Mouse (Mus musculus) spleen, postnatal 4 days (tissue): ENCODE data around the gene Clint1.

Experiments
- DNase-seq, 2 experiments: peaks; one replicate each; pipeline ENCODE4 v3.0.0; 2022; ENCODE audit warnings: low spot score in 2 of 2

Gene Clint1

GRCm38 (mm10) chr11:45884029-45884428, 32.2 kb downstream of the Clint1 start:
- DNase-seq, result no peak

GRCm38 (mm10) chr11:45885606-45886230, 33.9 kb downstream of the Clint1 start:
- no peak for DNase-seq

- DNase-seq, result no peak
Observed at GRCm38 (mm10) chr11:45886596-45886995, 34.7 kb downstream of the Clint1 start.

GRCm38 (mm10) chr11:45888471-45889030, 36.7 kb downstream of the Clint1 start:
- no peak for DNase-seq

GRCm38 (mm10) chr11:45889981-45890380, 38.1 kb downstream of the Clint1 start:
- no peak for DNase-seq

- no peak for DNase-seq
Observed at GRCm38 (mm10) chr11:45890423-45890822, 38.6 kb downstream of the Clint1 start.

- DNase-seq, result no peak
Observed at GRCm38 (mm10) chr11:45892861-45893360, 41.1 kb downstream of the Clint1 start.

- DNase-seq, result no peak
Observed at GRCm38 (mm10) chr11:45897392-45897791, 45.5 kb downstream of the Clint1 start.

GRCm38 (mm10) chr11:45900233-45901015, 48.6 kb downstream of the Clint1 start:
- DNase-seq, result no peak

- DNase-seq, result peak in 1 of 2 experiments; percentile 24
Observed at GRCm38 (mm10) chr11:45906109-45906786, 54.4 kb downstream of the Clint1 start.

- no peak for DNase-seq
Observed at GRCm38 (mm10) chr11:45907301-45907700, 55.5 kb downstream of the Clint1 start.

GRCm38 (mm10) chr11:45908070-45908469, 56.2 kb downstream of the Clint1 start:
- no peak for DNase-seq

- DNase-seq, result no peak
Observed at GRCm38 (mm10) chr11:45908894-45909293, 57.0 kb downstream of the Clint1 start.

GRCm38 (mm10) chr11:45910701-45911100, 58.9 kb downstream of the Clint1 start:
- DNase-seq, result no peak

- no peak for DNase-seq
Observed at GRCm38 (mm10) chr11:45916196-45916595, 64.3 kb downstream of the Clint1 start.

GRCm38 (mm10) chr11:45918018-45918417, 66.2 kb downstream of the Clint1 start:
- DNase-seq, result no peak

GRCm38 (mm10) chr11:45918836-45919235, 67.0 kb downstream of the Clint1 start:
- no peak for DNase-seq

- no peak for DNase-seq
Observed at GRCm38 (mm10) chr11:45921026-45921425, 69.2 kb downstream of the Clint1 start.

- no peak for DNase-seq
Observed at GRCm38 (mm10) chr11:45921480-45921898, 69.6 kb downstream of the Clint1 start.

- no peak for DNase-seq
Observed at GRCm38 (mm10) chr11:45925436-45925835, 73.6 kb downstream of the Clint1 start.

- peak; percentile 72 to 84 for DNase-seq
Observed at GRCm38 (mm10) chr11:45926640-45927082, 74.8 kb downstream of the Clint1 start.

- no peak for DNase-seq
Observed at GRCm38 (mm10) chr11:45927456-45927855, 75.6 kb downstream of the Clint1 start.
